Comparison of ENCODE assay signal across 14 mouse cellular contexts in the genomic region with DNA sequence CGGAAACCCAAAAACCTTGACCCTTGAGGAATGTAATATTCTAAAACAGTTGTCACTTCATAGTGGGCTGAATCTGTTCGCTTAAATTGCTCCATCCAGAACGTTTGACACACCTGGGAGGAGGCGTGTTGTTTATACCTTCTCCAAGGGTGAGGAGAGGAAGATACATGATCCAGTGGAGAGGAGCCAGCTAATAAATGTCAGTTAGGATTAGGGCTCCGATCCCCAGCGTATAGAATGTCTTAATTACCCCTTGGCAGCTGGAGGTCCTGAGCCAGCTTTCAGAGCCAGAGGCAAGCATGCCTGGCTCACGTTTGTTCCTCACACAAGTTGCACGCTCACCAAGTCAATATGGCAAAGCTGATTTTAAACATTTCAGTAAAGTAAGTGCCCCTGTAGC.
A peak's percentile ranks its signal among the peaks of the same experiment; 100 is the strongest.
DNase-seq lines count a peak whose midpoint lies in the region; ATAC-seq lines count a peak whose summit lies in the region.
"Had no signal": no experiment of that assay in that cellular context is flagged by ENCODE, and none has a peak within 500 bp of the region (broad histone marks: within the 10 kb centered on the region; RNA-seq: fewer than 3 reads in every experiment).

No protein-coding gene starts in this region.

- H3K36me3 ChIP-seq in kidney, embryonic 15.5 days, result no peaks in the 10 kb centered on the region
- no peaks in the 10 kb centered on the region for H3K36me3 ChIP-seq in embryonic facial prominence, embryonic 12.5 days
- H3K36me3 ChIP-seq: liver, embryonic 12.5 days had no signal

- no peak overlapping the region for H3K27ac ChIP-seq in kidney, embryonic 15.5 days
- H3K27ac ChIP-seq in embryonic facial prominence, embryonic 12.5 days, result no peak overlapping the region
- H3K27ac ChIP-seq: liver, embryonic 12.5 days had no signal

- H3K4me2 ChIP-seq in kidney, embryonic 15.5 days, result no peak overlapping the region
- no peak overlapping the region for H3K4me2 ChIP-seq in embryonic facial prominence, embryonic 12.5 days (replicated peaks)
- H3K4me2 ChIP-seq: liver, embryonic 12.5 days had no signal

- peak; percentile 36; the same call in 1 of the 2 replicates for ATAC-seq in kidney, embryonic 15.5 days (replicated peaks; ENCODE audit: low FRiP score)
- peak; percentile 88 for ATAC-seq in embryonic facial prominence, embryonic 12.5 days (ENCODE audit: insufficient number of reproducible peaks, insufficient read depth, low FRiP score, low TSS enrichment)
- no peak for ATAC-seq in activated CD4-positive, CD25-positive, alpha-beta regulatory T cell, adult 4 months
- ATAC-seq: liver, embryonic 12.5 days had no signal

- no peak for DNase-seq in kidney, adult 9 months
- DNase-seq in mesoderm, embryonic 11.5 days (ENCODE audit: low read depth, low spot score), result peak; percentile 32
- DNase-seq in retina, postnatal 7 days (ENCODE audit: low read depth, low spot score), result peak; percentile 20
- no peak for DNase-seq in yolk sac, embryonic 10.5 days (ENCODE audit: low spot score)
- DNase-seq: adrenal gland, postnatal 10 days; cerebellum, postnatal 14 days; heart, adult 18-20 months; heart, postnatal 10 days; kidney, postnatal 36 days; lung, postnatal 10 days had no signal

- no peaks in the 10 kb centered on the region for H3K9me3 ChIP-seq in kidney, embryonic 15.5 days (replicated peaks)
- H3K9me3 ChIP-seq in embryonic facial prominence, embryonic 12.5 days, result no peaks in the 10 kb centered on the region
- H3K9me3 ChIP-seq: liver, embryonic 12.5 days had no signal

- no peaks in the 10 kb centered on the region for H3K27me3 ChIP-seq in kidney, embryonic 15.5 days
- no peaks in the 10 kb centered on the region for H3K27me3 ChIP-seq in embryonic facial prominence, embryonic 12.5 days
- H3K27me3 ChIP-seq: liver, embryonic 12.5 days had no signal

- no peak overlapping the region for H3K4me3 ChIP-seq in kidney, embryonic 15.5 days (replicated peaks)
- H3K4me3 ChIP-seq in embryonic facial prominence, embryonic 12.5 days, result no peak overlapping the region
- H3K4me3 ChIP-seq: liver, embryonic 12.5 days had no signal

- H3K9ac ChIP-seq in kidney, embryonic 15.5 days, result no peak overlapping the region
- H3K9ac ChIP-seq in embryonic facial prominence, embryonic 12.5 days, result no peak overlapping the region
- H3K9ac ChIP-seq: liver, embryonic 12.5 days had no signal

- no peaks in the 10 kb centered on the region for H3K4me1 ChIP-seq in kidney, embryonic 15.5 days
- peaks cover 5% of the 10 kb centered on the region for H3K4me1 ChIP-seq in embryonic facial prominence, embryonic 12.5 days
- H3K4me1 ChIP-seq: liver, embryonic 12.5 days had no signal

- 31% methylated on average over 8 of the region's 8 CpGs for WGBS in kidney, embryonic 15.5 days
- WGBS in embryonic facial prominence, embryonic 12.5 days, result 31% methylated on average over 8 of the region's 8 CpGs

Comparison
In these comparisons a context has a peak if more than half of its experiments do, and no peak if none do; other contexts are left out.
1. DNase-seq: peak in mesoderm, embryonic 11.5 days (single experiment) and retina, postnatal 7 days (single experiment); none in kidney, adult 9 months (single experiment) and yolk sac, embryonic 10.5 days (single experiment).